Mouse (Mus musculus): ENCODE results near the gene Nkx6-1.

DNA sequence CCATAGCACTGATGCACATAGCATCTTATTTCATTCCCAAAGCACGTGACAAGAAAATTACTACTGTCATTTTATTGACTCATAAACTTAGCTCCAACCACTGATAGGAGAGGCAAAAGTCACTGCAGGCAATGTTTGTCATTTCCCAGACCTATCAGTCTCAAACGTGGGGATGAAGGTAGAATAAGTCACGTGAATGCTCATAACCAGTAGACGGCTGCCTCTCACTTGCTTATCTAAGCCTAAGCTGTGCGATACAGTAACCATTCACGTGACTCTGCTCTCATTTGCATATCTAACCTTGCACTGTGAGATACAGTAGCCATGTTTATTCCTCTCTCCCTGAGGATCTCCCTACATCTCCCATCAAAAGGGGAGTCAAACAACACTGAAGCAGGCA is 15.5 kb upstream of the Nkx6-1 start:
- TF ChIP-seq CTCF (IDR thresholded peaks at IDR 0.05; ENCODE audit: low read depth, low read length) (no peak), TAL1 (conservative IDR thresholded peaks at IDR 0.05; ENCODE audit: low read depth, low read length) (no peak), GATA1 (IDR thresholded peaks at IDR 0.05; ENCODE audit: borderline replicate concordance, low read length) (no peak)
